Mouse (Mus musculus) gonadal fat pad, adult 2 months (tissue): ENCODE data around the gene Atp13a4. TPM values are rescaled to one million over a fixed set of nuclear protein-coding genes. Genes with fewer than 3 reads are reported as not detected.

Experiments used
- DNase-seq: peaks from one replicate; pipeline ENCODE4 v3.0.0-alpha.2; 2012; ENCODE audit warnings: low read depth
- polyA plus RNA-seq: library from polyadenylated mRNA; depleted of rRNA; stranded (reverse); fragments of >200 nt; gene quantifications from 2 replicates; pipeline ENCODE4 v1.2.3, GENCODE M21; 2012; rRNA removed

Atp13a4 gene
- 28.3 and 44.1 TPM in 2 replicates for polyA plus RNA-seq

GRCm38 (mm10) chr16:29544829-29545228 is at the start of gene Atp13a4:
Atp13a4 (minus strand) TSS chr16:29544864.
- no peak for DNase-seq

GRCm38 (mm10) chr16:29592171-29592570 is 47.5 kb upstream of the Atp13a4 start:
- DNase-seq, result no peak

- no peak for DNase-seq
Observed at GRCm38 (mm10) chr16:29579787-29580176, 35.1 kb upstream of the Atp13a4 start.

GRCm38 (mm10) chr16:29579167-29579786 is 34.6 kb upstream of the Atp13a4 start, which contains the start of gene Opa1:
Opa1 (plus strand) TSS chr16:29579334.
- peak; percentile 58 for DNase-seq

GRCm38 (mm10) chr16:29575620-29576019 is 31.0 kb upstream of the Atp13a4 start:
- DNase-seq, result no peak

- DNase-seq, result no peak
Observed at GRCm38 (mm10) chr16:29574013-29574412, 29.3 kb upstream of the Atp13a4 start.

GRCm38 (mm10) chr16:29560869-29561268 is 16.2 kb upstream of the Atp13a4 start:
- DNase-seq, result no peak

GRCm38 (mm10) chr16:29560454-29560853 is 15.8 kb upstream of the Atp13a4 start:
- no peak for DNase-seq

GRCm38 (mm10) chr16:29559667-29560066 is 15.0 kb upstream of the Atp13a4 start:
- no peak for DNase-seq

GRCm38 (mm10) chr16:29541261-29541683 is 3.4 kb downstream of the Atp13a4 start:
- no peak for DNase-seq

GRCm38 (mm10) chr16:29539906-29540305 is 4.8 kb downstream of the Atp13a4 start:
- DNase-seq, result no peak

GRCm38 (mm10) chr16:29536411-29537204 is 8.1 kb downstream of the Atp13a4 start:
- no peak for DNase-seq

GRCm38 (mm10) chr16:29535866-29536265 is 8.8 kb downstream of the Atp13a4 start:
- no peak for DNase-seq

- no peak for DNase-seq
Observed at GRCm38 (mm10) chr16:29533641-29534040, 11.0 kb downstream of the Atp13a4 start.

GRCm38 (mm10) chr16:29527085-29527484 is 17.6 kb downstream of the Atp13a4 start:
- no peak for DNase-seq

GRCm38 (mm10) chr16:29526585-29526984 is 18.1 kb downstream of the Atp13a4 start:
- no peak for DNase-seq

GRCm38 (mm10) chr16:29512495-29512894 is 32.2 kb downstream of the Atp13a4 start:
- no peak for DNase-seq

GRCm38 (mm10) chr16:29510743-29511142 is 33.9 kb downstream of the Atp13a4 start:
- no peak for DNase-seq

- no peak for DNase-seq
Observed at GRCm38 (mm10) chr16:29509881-29510280, 34.8 kb downstream of the Atp13a4 start.

- no peak for DNase-seq
Observed at GRCm38 (mm10) chr16:29504671-29505070, 40.0 kb downstream of the Atp13a4 start.

- DNase-seq, result no peak
Observed at GRCm38 (mm10) chr16:29504198-29504597, 40.5 kb downstream of the Atp13a4 start.

GRCm38 (mm10) chr16:29491031-29491430 is 53.6 kb downstream of the Atp13a4 start:
- no peak for DNase-seq

GRCm38 (mm10) chr16:29481439-29481838 is 63.2 kb downstream of the Atp13a4 start:
- DNase-seq, result no peak
